Mouse (Mus musculus) v-Abl transformed pro-B cells (cell line): ENCODE measurements around the gene Ankrd16.

Source experiments
- in situ Hi-C, 2 experiments: fragments of 400-800 bp; cut with MboI; formaldehyde crosslinking; loops; one replicate each; pipeline ENCODE4 v1.15.1; 2025; ENCODE audit not compliant: unreplicated experiment in 2 of 2

Ankrd16 gene

GRCm38 (mm10) chr2:11801299-11801930 is 23.7 kb downstream of the Ankrd16 start:
- in situ Hi-C loops: no loop called here
